Mouse (Mus musculus): Measurements from ENCODE around the gene Galnt9.
A peak's percentile ranks its signal among the peaks of the same experiment; 100 is the strongest.

Gene Galnt9

GRCm38 (mm10) chr5:110638306-110639074, 94.3 kb downstream of the Galnt9 start:
- DNase-seq: no peak

GRCm38 (mm10) chr5:110639459-110639858, 95.3 kb downstream of the Galnt9 start:
- peak; percentile 63 to 73 for DNase-seq

- no peak for DNase-seq
Measured at GRCm38 (mm10) chr5:110646377-110646776, 102.2 kb downstream of the Galnt9 start.

- peak; percentile 93 for DNase-seq
Measured at GRCm38 (mm10) chr5:110652719-110653648, 108.8 kb downstream of the Galnt9 start, which contains the start of the genes Noc4l and Ddx51. Noc4l (minus strand) TSS chr5:110653417. Ddx51 (plus strand) TSS chr5:110653451.

- DNase-seq: peak in 1 of 2 experiments; percentile 18
Measured at GRCm38 (mm10) chr5:110653686-110654085, 109.5 kb downstream of the Galnt9 start.

- no peak for DNase-seq
Measured at GRCm38 (mm10) chr5:110659682-110660081, 115.5 kb downstream of the Galnt9 start.

- no peak for DNase-seq
Measured at GRCm38 (mm10) chr5:110664041-110664440, 119.9 kb downstream of the Galnt9 start.

- DNase-seq: no peak
Measured at GRCm38 (mm10) chr5:110664750-110665269, 120.7 kb downstream of the Galnt9 start.

GRCm38 (mm10) chr5:110665486-110666121, 121.4 kb downstream of the Galnt9 start:
- no peak for DNase-seq

All from lung, adult 18-20 months (tissue).